Mouse (Mus musculus): ENCODE data around the gene L3mbtl3. TPM values are rescaled to one million over a fixed set of nuclear protein-coding genes. Genes with fewer than 3 reads are reported as not detected.

The L3mbtl3 gene
- polyA plus RNA-seq, 1 experiment from 2014 or later: 1.5 TPM

DNA sequence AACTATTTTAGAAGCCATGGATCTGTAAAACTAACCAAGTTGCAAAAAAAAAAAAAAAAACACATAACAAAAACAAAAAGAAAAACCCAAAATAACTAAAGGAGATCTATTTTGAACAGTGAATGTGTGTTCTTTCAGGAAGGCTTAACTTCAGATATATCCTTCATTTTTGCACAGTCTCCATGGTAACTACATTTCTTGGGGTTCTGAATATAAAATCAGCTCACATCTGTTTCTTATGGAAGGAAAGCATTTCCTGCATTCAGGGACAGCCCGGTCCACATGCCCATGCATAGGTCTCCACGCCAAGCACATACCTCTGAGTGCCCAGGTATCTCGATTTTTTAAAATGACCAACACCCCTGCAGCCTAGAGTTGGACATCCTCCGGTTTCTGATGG lies 73.4 kb downstream of the L3mbtl3 start:
- no peak for ATAC-seq (ENCODE audit: insufficient read depth)
- WGBS (ENCODE audit: insufficient replicate concordance): 62% methylated on average over 4 of the region's 4 CpGs
- no peaks in the 10 kb centered on the region for H3K36me3 ChIP-seq (replicated peaks)
- no peak overlapping the region for H3K4me3 ChIP-seq (replicated peaks)
- H3K27me3 ChIP-seq: no peaks in the 10 kb centered on the region
- no peaks in the 10 kb centered on the region for H3K4me1 ChIP-seq (replicated peaks)
- H3K4me2 ChIP-seq: no peak overlapping the region
- H3K9ac ChIP-seq: no peak overlapping the region
- no peaks in the 10 kb centered on the region for H3K9me3 ChIP-seq (replicated peaks)
- no peak overlapping the region for H3K27ac ChIP-seq (replicated peaks)

- ATAC-seq (ENCODE audit: insufficient read depth): no peak
- Histone ChIP-seq H3K4me1 (replicated peaks) (no peaks in the 10 kb centered on the region), H3K9me3 (replicated peaks) (no peaks in the 10 kb centered on the region), H3K4me3 (replicated peaks) (no peak overlapping the region), H3K9ac (no peak overlapping the region), H3K27me3 (no peaks in the 10 kb centered on the region), H3K27ac (replicated peaks) (no peak overlapping the region), H3K36me3 (replicated peaks) (no peaks in the 10 kb centered on the region), H3K4me2 (no peak overlapping the region)
- WGBS (ENCODE audit: insufficient replicate concordance): 83% methylated on average over 7 of the region's 7 CpGs
Measured at GRCm38 (mm10) chr10:26297626-26298025, 78.1 kb downstream of the L3mbtl3 start.

GRCm38 (mm10) chr10:26297200-26297599 lies 78.6 kb downstream of the L3mbtl3 start:
- Histone ChIP-seq H3K27ac (replicated peaks) (no peak overlapping the region), H3K9ac (no peak overlapping the region), H3K36me3 (replicated peaks) (no peaks in the 10 kb centered on the region), H3K27me3 (no peaks in the 10 kb centered on the region), H3K4me2 (no peak overlapping the region), H3K4me1 (replicated peaks) (no peaks in the 10 kb centered on the region), H3K4me3 (replicated peaks) (no peak overlapping the region), H3K9me3 (replicated peaks) (no peaks in the 10 kb centered on the region)
- WGBS (ENCODE audit: insufficient replicate concordance): 52% methylated on average over 3 of the region's 3 CpGs
- no peak for ATAC-seq (ENCODE audit: insufficient read depth)

- Histone ChIP-seq H3K27ac (replicated peaks) (no peak overlapping the region), H3K4me2 (no peak overlapping the region), H3K4me3 (replicated peaks) (no peak overlapping the region), H3K27me3 (no peaks in the 10 kb centered on the region), H3K9me3 (replicated peaks) (no peaks in the 10 kb centered on the region), H3K36me3 (replicated peaks) (no peaks in the 10 kb centered on the region), H3K9ac (no peak overlapping the region), H3K4me1 (replicated peaks) (no peaks in the 10 kb centered on the region)
- 69% methylated on average over 7 of the region's 7 CpGs for WGBS (ENCODE audit: insufficient replicate concordance)
- no peak for ATAC-seq (ENCODE audit: insufficient read depth)
Measured at GRCm38 (mm10) chr10:26287136-26287535, 88.6 kb downstream of the L3mbtl3 start.

GRCm38 (mm10) chr10:26280009-26280408 lies 95.8 kb downstream of the L3mbtl3 start:
- H3K27me3 ChIP-seq: no peaks in the 10 kb centered on the region
- ATAC-seq (ENCODE audit: insufficient read depth): no peak

GRCm38 (mm10) chr10:26275414-26275813 lies 100.4 kb downstream of the L3mbtl3 start:
- Histone ChIP-seq H3K9ac (no peak overlapping the region), H3K27me3 (no peaks in the 10 kb centered on the region), H3K4me2 (no peak overlapping the region), H3K4me1 (replicated peaks) (no peaks in the 10 kb centered on the region), H3K36me3 (replicated peaks) (no peaks in the 10 kb centered on the region), H3K4me3 (replicated peaks) (no peak overlapping the region), H3K9me3 (replicated peaks) (no peaks in the 10 kb centered on the region), H3K27ac (replicated peaks) (no peak overlapping the region)
- WGBS (ENCODE audit: insufficient replicate concordance): 72% methylated on average over 6 of the region's 6 CpGs
- no peak for ATAC-seq (ENCODE audit: insufficient read depth)

More at GRCm38 (mm10) chr10:26280009-26280408, 95.8 kb downstream of the L3mbtl3 start:
- no peak overlapping the region for H3K27ac ChIP-seq (replicated peaks)
- H3K4me1 ChIP-seq (replicated peaks): no peaks in the 10 kb centered on the region
- H3K4me2 ChIP-seq: no peak overlapping the region
- no peak overlapping the region for H3K9ac ChIP-seq
- 62% methylated on average over 8 of the region's 8 CpGs for WGBS (ENCODE audit: insufficient replicate concordance)
- no peak overlapping the region for H3K4me3 ChIP-seq (replicated peaks)
- no peaks in the 10 kb centered on the region for H3K9me3 ChIP-seq (replicated peaks)
- H3K36me3 ChIP-seq (replicated peaks): no peaks in the 10 kb centered on the region

DNA sequence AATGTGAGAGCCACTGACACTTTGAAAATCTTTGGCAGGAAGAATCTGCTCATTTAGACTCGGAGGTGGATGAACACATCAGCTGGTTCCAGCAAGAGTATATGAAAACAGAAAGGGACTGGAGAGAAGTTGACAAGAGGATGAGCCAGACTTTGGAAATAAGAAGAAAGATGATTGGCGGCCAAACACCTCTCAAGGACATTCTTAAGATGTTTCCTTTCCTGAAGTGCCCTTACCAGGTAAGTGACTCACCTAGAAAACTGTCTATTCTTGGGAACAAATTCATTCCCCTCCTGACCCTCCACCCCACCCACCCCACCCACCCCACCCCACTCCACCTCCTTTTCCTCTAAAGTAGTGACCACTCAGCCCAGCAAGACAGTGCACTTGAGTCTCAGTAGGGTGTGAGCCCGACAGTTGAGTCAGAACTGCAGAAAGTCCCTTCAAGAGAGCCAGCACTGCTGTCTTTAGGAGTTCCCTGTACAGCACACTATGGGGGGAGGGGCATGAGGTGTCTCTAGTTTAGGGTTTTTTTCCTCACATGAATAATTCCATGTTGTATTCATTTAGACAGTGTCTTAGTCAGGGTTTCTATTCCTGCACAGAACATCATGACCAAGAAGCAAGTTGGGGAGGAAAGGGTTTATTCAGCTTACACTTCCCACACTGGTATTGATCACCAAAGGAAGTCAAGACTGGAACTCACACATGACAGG lies 111.9 kb downstream of the L3mbtl3 start:
- no peaks in the 10 kb centered on the region for H3K9me3 ChIP-seq (replicated peaks)

GRCm38 (mm10) chr10:26259908-26260307 lies 115.9 kb downstream of the L3mbtl3 start:
- H3K4me3 ChIP-seq (replicated peaks): no peak overlapping the region
- WGBS (ENCODE audit: insufficient replicate concordance): 50% methylated on average over 4 of the region's 4 CpGs

More for the DNA sequence above, 111.9 kb downstream of the L3mbtl3 start:
- ATAC-seq (ENCODE audit: insufficient read depth): no peak
- no peak overlapping the region for H3K27ac ChIP-seq (replicated peaks)
- no peak overlapping the region for H3K4me3 ChIP-seq (replicated peaks)
- no peaks in the 10 kb centered on the region for H3K4me1 ChIP-seq (replicated peaks)
- H3K4me2 ChIP-seq: no peak overlapping the region
- H3K36me3 ChIP-seq (replicated peaks): no peaks in the 10 kb centered on the region
- WGBS (ENCODE audit: insufficient replicate concordance): 51% methylated on average over 3 of the region's 3 CpGs
- no peak overlapping the region for H3K9ac ChIP-seq
- no peaks in the 10 kb centered on the region for H3K27me3 ChIP-seq

GRCm38 (mm10) chr10:26249426-26250165 lies 126.2 kb downstream of the L3mbtl3 start:
- Histone ChIP-seq H3K27ac (replicated peaks) (no peak overlapping the region), H3K4me3 (replicated peaks) (no peak overlapping the region), H3K27me3 (no peaks in the 10 kb centered on the region), H3K9ac (no peak overlapping the region), H3K9me3 (replicated peaks) (no peaks in the 10 kb centered on the region), H3K4me1 (replicated peaks) (no peaks in the 10 kb centered on the region), H3K4me2 (no peak overlapping the region), H3K36me3 (replicated peaks) (no peaks in the 10 kb centered on the region)
- ATAC-seq (ENCODE audit: insufficient read depth): no peak
- 70% methylated on average over 7 of the region's 7 CpGs for WGBS (ENCODE audit: insufficient replicate concordance)

More at GRCm38 (mm10) chr10:26259908-26260307, 115.9 kb downstream of the L3mbtl3 start:
- Histone ChIP-seq H3K9me3 (replicated peaks) (no peaks in the 10 kb centered on the region), H3K9ac (no peak overlapping the region), H3K27ac (replicated peaks) (no peak overlapping the region), H3K4me2 (no peak overlapping the region), H3K36me3 (replicated peaks) (no peaks in the 10 kb centered on the region), H3K27me3 (no peaks in the 10 kb centered on the region), H3K4me1 (replicated peaks) (no peaks in the 10 kb centered on the region)
- no peak for ATAC-seq (ENCODE audit: insufficient read depth)

GRCm38 (mm10) chr10:26244466-26244865 lies 131.3 kb downstream of the L3mbtl3 start:
- 68% methylated on average over 6 of the region's 6 CpGs for WGBS (ENCODE audit: insufficient replicate concordance)

DNA sequence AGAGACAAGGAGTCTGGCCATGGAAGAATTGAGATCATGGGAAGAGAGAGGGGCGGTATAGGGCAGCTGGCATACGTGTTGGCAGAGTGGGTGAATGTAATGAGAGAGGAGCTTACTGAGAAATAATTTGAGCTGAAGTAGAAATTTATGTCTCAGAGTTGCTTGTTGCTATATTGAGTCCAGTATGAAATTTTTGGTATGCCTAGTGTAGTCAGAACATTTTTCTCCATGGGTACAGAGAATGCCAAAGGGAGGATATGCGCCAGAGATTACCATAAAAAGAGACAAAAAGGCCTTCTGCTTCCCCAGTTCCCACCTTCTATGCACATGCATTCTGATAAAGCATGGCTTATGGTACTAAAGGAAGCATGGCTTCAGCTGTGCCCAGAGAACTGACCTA lies 132.6 kb downstream of the L3mbtl3 start:
- Histone ChIP-seq H3K9me3 (replicated peaks) (no peaks in the 10 kb centered on the region), H3K36me3 (replicated peaks) (no peaks in the 10 kb centered on the region), H3K27ac (replicated peaks) (no peak overlapping the region), H3K9ac (no peak overlapping the region), H3K4me3 (replicated peaks) (no peak overlapping the region), H3K27me3 (no peaks in the 10 kb centered on the region), H3K4me1 (replicated peaks) (no peaks in the 10 kb centered on the region), H3K4me2 (no peak overlapping the region)
- whole genome bisulfite sequencing (ENCODE audit: insufficient replicate concordance): 68% methylated on average over 3 of the region's 3 CpGs
- no peak for ATAC-seq (ENCODE audit: insufficient read depth)

More at GRCm38 (mm10) chr10:26244466-26244865, 131.3 kb downstream of the L3mbtl3 start:
- no peak overlapping the region for H3K27ac ChIP-seq (replicated peaks)
- no peak overlapping the region for H3K9ac ChIP-seq
- no peak overlapping the region for H3K4me2 ChIP-seq
- H3K27me3 ChIP-seq: no peaks in the 10 kb centered on the region
- ATAC-seq (ENCODE audit: insufficient read depth): no peak
- H3K36me3 ChIP-seq (replicated peaks): no peaks in the 10 kb centered on the region
- H3K9me3 ChIP-seq (replicated peaks): no peaks in the 10 kb centered on the region
- H3K4me1 ChIP-seq (replicated peaks): no peaks in the 10 kb centered on the region
- H3K4me3 ChIP-seq (replicated peaks): no peak overlapping the region

Measured in liver, embryonic 15.5 days (tissue).